Mouse (Mus musculus): Measurements from ENCODE around the gene Tspan17. TPM values are rescaled to one million over a fixed set of nuclear protein-coding genes. Genes with fewer than 3 reads are reported as not detected.
"Not testable (repeated sequence)": the region's sequence is repeated elsewhere in the genome, so short reads cannot be mapped to it uniquely, and the experiment has no call there.

Gene Tspan17
- polyA plus RNA-seq, 1 experiment from 2014 or later, result 13.6 TPM

DNA sequence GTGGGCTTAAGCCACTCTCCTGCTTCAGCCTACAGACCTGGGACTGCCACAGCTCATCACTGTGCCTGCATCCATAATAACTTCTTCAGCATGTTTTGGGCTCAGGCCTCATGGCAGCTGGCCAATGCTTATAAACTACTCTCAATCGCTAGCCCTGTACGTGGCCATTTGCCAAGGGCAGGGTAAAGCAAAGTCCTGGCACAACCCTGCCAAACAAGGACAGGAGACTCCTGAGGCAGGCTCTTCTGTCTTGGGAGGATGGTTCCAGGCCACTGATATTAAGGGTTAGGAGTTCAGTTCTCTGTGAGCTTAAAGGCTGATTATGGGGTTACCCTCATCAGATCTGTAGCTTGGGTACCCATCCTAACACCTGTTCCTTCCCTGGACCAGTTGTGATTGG is 1.6 kb upstream of the Tspan17 start:
- H3K4me3 ChIP-seq (ENCODE audit: low read length); H3K36me3 ChIP-seq (ENCODE audit: control insufficient read depth, insufficient read depth, low read length); H3K4me2 ChIP-seq (ENCODE audit: low read depth, low read length); H3K9me3 ChIP-seq (ENCODE audit: control insufficient read depth, low read length); ATAC-seq; H3K27me3 ChIP-seq (replicated peaks; ENCODE audit: control insufficient read depth, insufficient read depth, low read length); H3K27ac ChIP-seq (ENCODE audit: low read length); H3K4me1 ChIP-seq (ENCODE audit: control insufficient read depth, insufficient read depth, low read length); H3K9ac ChIP-seq (ENCODE audit: low read depth, low read length): not testable (repeated sequence)
- WGBS, result 49% methylated on average over 2 of the region's 2 CpGs

DNA sequence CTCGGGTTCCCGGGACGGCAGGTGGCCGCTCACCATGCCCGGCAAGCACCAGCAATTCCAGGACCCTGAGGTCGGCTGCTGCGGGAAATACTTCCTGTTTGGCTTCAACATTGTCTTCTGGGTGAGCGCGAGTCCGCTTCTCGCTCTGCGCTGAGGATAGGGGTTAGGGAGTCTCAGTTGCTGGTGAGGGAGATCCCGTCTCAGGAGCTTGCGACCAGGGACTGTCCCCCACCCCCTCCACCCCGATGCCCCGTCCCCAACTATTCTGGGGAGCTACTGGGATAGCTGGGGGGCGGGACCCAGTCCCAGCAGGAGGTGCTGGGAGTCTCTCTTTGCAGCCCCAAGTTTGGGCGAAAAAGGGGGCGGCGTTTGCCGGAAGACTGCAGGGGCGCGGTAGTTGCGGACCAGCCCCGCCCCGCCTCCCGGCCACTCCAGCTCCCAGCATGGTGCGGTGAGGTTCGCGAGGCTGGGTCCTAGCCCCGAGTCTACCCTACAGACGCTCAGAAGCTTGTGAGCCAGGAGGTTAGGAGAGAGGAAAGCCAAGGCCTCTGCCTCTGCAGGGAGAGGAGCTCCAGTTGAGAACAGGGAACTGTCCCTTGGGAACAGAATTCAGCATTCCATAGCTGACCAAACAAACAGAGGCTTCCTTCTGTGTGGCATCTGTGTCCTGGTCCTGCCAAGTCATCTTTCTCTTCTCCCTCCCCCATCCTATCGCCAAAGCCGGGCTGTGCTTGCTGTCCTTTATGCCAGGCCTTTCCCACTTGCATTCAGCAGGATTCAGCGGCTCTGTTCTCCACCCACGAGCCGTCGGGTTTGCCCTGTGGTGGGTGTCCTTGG is 602 bp downstream of the Tspan17 start:
- H3K4me3 ChIP-seq (ENCODE audit: low read length), result peak overlapping the region; percentile 66
- peaks cover 6% of the 10 kb centered on the region; the same call in 1 of the 2 replicates for H3K27me3 ChIP-seq (replicated peaks; ENCODE audit: control insufficient read depth, insufficient read depth, low read length)
- peak; percentile 64 for ATAC-seq
- under 1% methylated on average over 38 of the region's 38 CpGs for WGBS
- peak overlapping the region; percentile 99 for H3K4me2 ChIP-seq (ENCODE audit: low read depth, low read length)
- peak overlapping the region; percentile 69 for H3K9ac ChIP-seq (ENCODE audit: low read depth, low read length)
- no peak overlapping the region for H3K27ac ChIP-seq (ENCODE audit: low read length)
- H3K36me3 ChIP-seq (ENCODE audit: control insufficient read depth, insufficient read depth, low read length), result no peaks in the 10 kb centered on the region
- H3K4me1 ChIP-seq (ENCODE audit: control insufficient read depth, insufficient read depth, low read length), result peaks cover 7% of the 10 kb centered on the region
- H3K9me3 ChIP-seq (ENCODE audit: control insufficient read depth, low read length), result no peaks in the 10 kb centered on the region

DNA sequence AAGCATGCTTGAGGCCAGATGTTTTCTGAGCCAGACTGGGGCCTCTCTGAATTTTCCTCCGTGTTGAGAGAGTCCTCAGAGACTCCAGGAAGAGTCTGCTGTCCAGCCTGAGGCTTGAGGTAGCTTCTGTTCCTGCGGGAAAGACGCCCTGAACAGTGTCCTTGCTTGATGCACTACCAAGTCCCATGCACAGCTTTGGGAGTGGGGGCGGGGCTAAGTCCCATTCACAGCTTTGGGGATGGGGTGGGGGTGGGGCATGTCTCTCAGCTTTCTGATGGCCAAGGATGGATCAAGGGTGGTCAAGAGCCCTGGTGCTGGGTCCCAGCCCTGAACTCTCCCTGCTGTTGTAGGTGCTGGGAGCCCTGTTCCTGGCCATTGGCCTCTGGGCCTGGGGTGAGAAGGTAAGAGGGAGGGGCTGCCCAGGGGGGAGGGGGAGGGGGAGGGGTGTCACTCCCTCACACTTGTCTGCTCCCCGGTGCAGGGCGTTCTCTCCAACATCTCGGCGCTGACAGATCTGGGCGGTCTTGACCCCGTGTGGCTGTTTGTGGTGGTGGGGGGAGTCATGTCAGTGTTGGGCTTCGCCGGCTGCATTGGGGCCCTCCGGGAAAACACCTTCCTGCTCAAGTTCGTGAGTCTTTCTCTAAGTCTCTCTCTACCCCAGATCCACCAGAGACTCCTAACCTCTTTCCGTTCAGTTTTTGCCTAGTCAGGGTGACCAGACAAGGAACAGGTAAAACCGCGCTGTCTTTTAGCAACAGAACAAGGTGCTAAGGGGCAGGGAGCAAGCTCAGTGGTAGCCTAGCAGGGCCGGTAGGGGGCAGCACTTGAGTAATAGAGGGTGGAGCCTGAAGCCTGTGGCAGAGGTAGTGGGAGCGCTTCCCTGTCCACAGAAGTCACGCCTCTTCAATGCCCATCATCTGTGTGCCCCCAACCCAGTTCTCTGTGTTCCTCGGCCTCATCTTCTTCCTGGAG is 3.4 kb downstream of the Tspan17 start:
- H3K4me2 ChIP-seq (ENCODE audit: low read depth, low read length), result no peak overlapping the region
- H3K9me3 ChIP-seq (ENCODE audit: control insufficient read depth, low read length), result no peaks in the 10 kb centered on the region
- H3K9ac ChIP-seq (ENCODE audit: low read depth, low read length), result no peak overlapping the region
- H3K27me3 ChIP-seq (replicated peaks; ENCODE audit: control insufficient read depth, insufficient read depth, low read length), result peaks cover 6% of the 10 kb centered on the region; the same call in 1 of the 2 replicates
- H3K36me3 ChIP-seq (ENCODE audit: control insufficient read depth, insufficient read depth, low read length), result no peaks in the 10 kb centered on the region
- ATAC-seq, result no peak
- no peak overlapping the region for H3K27ac ChIP-seq (ENCODE audit: low read length)
- H3K4me1 ChIP-seq (ENCODE audit: control insufficient read depth, insufficient read depth, low read length), result peaks cover 7% of the 10 kb centered on the region
- 22% methylated on average over 21 of the region's 21 CpGs for WGBS
- no peak overlapping the region for H3K4me3 ChIP-seq (ENCODE audit: low read length)

DNA sequence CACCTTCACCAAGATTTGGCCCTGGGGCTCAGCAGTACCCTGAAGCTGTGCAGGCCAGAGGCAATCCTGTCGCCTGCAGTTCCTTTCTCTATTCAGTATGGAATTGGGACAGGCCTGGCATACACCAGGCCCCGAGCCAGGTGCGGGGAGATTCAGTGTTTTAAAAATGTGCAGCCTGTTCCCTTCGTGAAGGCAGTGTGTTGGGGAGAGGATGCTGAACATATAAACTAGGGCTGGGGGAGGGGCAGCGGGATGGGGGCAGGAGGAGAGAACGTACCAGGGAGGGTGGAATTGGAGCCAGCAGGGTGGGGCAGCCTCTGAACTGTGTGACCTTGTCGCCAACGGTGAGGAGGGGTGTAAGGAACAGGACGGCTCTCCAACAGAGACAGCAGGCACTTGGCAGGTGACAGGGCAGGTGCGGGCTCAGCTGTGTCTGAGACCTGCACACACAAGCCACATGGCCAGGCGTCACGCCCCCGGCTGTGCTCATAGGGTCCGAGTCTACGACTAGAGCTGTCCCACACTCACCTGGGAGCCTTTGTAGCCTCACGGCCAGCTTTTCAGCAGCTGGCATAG is 4.9 kb downstream of the Tspan17 start:
- Histone ChIP-seq H3K36me3 (ENCODE audit: control insufficient read depth, insufficient read depth, low read length) (no peaks in the 10 kb centered on the region), H3K27ac (ENCODE audit: low read length) (no peak overlapping the region), H3K4me1 (ENCODE audit: control insufficient read depth, insufficient read depth, low read length) (peaks cover 7% of the 10 kb centered on the region), H3K4me2 (ENCODE audit: low read depth, low read length) (no peak overlapping the region), H3K27me3 (replicated peaks; ENCODE audit: control insufficient read depth, insufficient read depth, low read length) (peaks cover 6% of the 10 kb centered on the region; the same call in 1 of the 2 replicates), H3K4me3 (ENCODE audit: low read length) (no peak overlapping the region), H3K9ac (ENCODE audit: low read depth, low read length) (no peak overlapping the region), H3K9me3 (ENCODE audit: control insufficient read depth, low read length) (no peaks in the 10 kb centered on the region)
- ATAC-seq, result no peak
- 67% methylated on average over 16 of the region's 16 CpGs for WGBS

DNA sequence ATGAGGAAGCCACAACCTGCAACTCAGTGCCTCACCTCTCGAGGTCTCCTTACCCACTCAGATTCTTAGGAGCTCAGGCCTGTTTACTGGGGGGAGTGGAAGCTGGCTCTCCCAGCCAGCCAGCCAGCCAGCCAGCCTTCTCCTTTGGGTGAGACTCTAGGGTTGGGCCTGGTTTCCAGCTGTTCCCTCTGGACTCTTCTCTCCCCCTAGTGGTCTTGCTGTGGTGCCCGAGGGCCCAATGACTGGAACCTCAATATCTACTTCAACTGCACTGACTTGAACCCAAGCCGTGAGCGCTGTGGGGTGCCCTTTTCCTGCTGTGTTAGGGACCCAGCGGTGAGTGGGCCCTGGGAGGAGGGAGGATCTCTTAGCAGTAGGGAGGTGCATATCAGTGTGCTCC is 5.7 kb downstream of the Tspan17 start:
- H3K4me3 ChIP-seq (ENCODE audit: low read length), result no peak overlapping the region
- H3K4me2 ChIP-seq (ENCODE audit: low read depth, low read length), result no peak overlapping the region
- no peak overlapping the region for H3K9ac ChIP-seq (ENCODE audit: low read depth, low read length)
- 42% methylated on average over 5 of the region's 5 CpGs for WGBS
- no peaks in the 10 kb centered on the region for H3K36me3 ChIP-seq (ENCODE audit: control insufficient read depth, insufficient read depth, low read length)
- H3K27ac ChIP-seq (ENCODE audit: low read length), result no peak overlapping the region
- no peak for ATAC-seq
- peaks cover 6% of the 10 kb centered on the region for H3K4me1 ChIP-seq (ENCODE audit: control insufficient read depth, insufficient read depth, low read length)
- H3K27me3 ChIP-seq (replicated peaks; ENCODE audit: control insufficient read depth, insufficient read depth, low read length), result peaks cover 6% of the 10 kb centered on the region; the same call in 1 of the 2 replicates
- H3K9me3 ChIP-seq (ENCODE audit: control insufficient read depth, low read length), result no peaks in the 10 kb centered on the region

DNA sequence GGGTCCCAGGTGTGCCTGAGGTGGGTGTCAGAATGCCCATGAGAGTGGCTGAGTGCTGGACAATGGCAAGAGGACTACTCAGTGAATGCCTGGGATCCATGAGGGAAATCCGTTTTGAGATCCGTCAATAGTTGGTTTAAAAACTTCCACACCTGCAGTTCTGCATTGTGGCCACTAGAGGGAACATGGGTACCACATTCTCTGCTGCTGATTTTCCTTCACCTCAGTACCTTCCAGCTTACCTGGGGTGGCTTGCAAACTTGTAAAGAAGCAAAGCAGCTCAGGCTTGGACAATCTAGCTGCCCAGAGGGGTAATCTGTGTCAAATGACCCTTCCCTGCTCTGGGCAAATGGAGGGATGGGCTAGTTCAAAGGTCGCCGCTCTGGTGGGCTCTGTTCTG is 8.2 kb downstream of the Tspan17 start:
- Histone ChIP-seq H3K4me2 (ENCODE audit: low read depth, low read length) (no peak overlapping the region), H3K4me1 (ENCODE audit: control insufficient read depth, insufficient read depth, low read length) (no peaks in the 10 kb centered on the region), H3K9ac (ENCODE audit: low read depth, low read length) (no peak overlapping the region), H3K27me3 (replicated peaks; ENCODE audit: control insufficient read depth, insufficient read depth, low read length) (no peaks in the 10 kb centered on the region), H3K36me3 (ENCODE audit: control insufficient read depth, insufficient read depth, low read length) (no peaks in the 10 kb centered on the region), H3K9me3 (ENCODE audit: control insufficient read depth, low read length) (no peaks in the 10 kb centered on the region), H3K27ac (ENCODE audit: low read length) (no peak overlapping the region), H3K4me3 (ENCODE audit: low read length) (no peak overlapping the region)
- WGBS, result 37% methylated on average over 4 of the region's 4 CpGs
- ATAC-seq, result no peak

DNA sequence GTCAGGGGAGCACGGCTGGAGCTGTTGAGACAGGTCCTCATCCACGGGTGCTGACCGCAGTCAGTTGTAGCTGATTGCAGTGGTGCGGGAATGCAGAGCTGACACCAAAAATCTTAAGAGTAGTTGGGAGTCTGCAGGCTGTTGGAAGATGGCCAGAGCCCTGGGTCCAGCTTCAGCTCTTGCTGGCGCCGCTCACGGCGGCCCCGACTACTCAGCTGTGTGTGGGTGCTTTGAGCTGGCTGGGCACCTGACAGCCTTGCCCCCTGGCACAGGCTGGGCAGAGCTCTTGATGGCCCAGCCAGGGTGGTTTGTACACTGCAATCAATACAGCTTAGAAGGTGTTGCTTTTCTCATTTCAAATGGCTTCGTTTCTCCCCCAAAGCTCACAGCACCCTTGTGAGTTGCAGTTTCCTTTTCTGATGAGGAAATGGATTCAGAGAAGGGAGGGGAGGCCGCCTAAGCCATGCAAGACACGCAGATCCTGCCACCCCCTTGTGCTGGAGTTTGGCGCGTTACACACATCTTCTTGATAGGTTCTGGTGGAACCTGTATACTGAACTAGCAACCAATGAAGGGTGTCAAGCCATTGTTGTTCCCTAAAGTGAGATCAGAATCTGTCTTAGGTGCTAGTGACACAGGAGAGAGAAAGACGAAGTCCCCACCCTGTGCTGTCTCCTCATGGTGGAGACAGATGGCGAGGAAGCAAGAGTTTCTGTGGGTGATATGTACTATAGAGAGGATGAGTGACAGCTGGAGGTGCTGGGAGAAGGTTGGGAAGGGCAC is 8.9 kb downstream of the Tspan17 start:
- Histone ChIP-seq H3K27ac (ENCODE audit: low read length) (no peak overlapping the region), H3K4me2 (ENCODE audit: low read depth, low read length) (no peak overlapping the region), H3K9ac (ENCODE audit: low read depth, low read length) (no peak overlapping the region), H3K36me3 (ENCODE audit: control insufficient read depth, insufficient read depth, low read length) (no peaks in the 10 kb centered on the region), H3K4me3 (ENCODE audit: low read length) (no peak overlapping the region), H3K9me3 (ENCODE audit: control insufficient read depth, low read length) (0 out of 2 replicates have a peak, but pooled peaks cover 3% of the 10 kb centered on the region), H3K4me1 (ENCODE audit: control insufficient read depth, insufficient read depth, low read length) (no peaks in the 10 kb centered on the region), H3K27me3 (replicated peaks; ENCODE audit: control insufficient read depth, insufficient read depth, low read length) (no peaks in the 10 kb centered on the region)
- WGBS, result 76% methylated on average over 16 of the region's 16 CpGs
- ATAC-seq, result no peak

DNA sequence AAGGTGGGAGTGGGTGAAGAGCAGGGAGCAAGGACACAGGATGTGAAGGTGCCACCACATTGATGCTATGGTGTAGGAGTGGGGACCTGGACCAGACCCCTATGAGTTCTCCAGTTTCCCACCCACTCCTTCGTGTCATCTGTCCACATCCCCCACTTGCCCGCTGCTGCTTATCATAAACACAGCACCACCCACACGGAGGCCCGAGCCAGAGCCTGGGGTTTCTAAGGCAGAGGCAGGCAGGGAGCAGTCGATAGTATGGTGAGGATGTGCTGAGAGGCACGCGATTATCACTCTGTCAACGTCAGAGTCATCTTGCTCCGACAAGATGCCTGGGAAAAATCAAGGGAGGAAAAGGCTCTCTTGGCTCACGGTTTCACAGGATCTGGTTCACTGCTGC is 9.6 kb downstream of the Tspan17 start:
- Histone ChIP-seq H3K4me3 (ENCODE audit: low read length) (no peak overlapping the region), H3K27ac (ENCODE audit: low read length) (no peak overlapping the region), H3K36me3 (ENCODE audit: control insufficient read depth, insufficient read depth, low read length) (no peaks in the 10 kb centered on the region), H3K9me3 (ENCODE audit: control insufficient read depth, low read length) (0 out of 2 replicates have a peak, but pooled peaks cover 3% of the 10 kb centered on the region), H3K4me1 (ENCODE audit: control insufficient read depth, insufficient read depth, low read length) (no peaks in the 10 kb centered on the region), H3K9ac (ENCODE audit: low read depth, low read length) (no peak overlapping the region), H3K27me3 (replicated peaks; ENCODE audit: control insufficient read depth, insufficient read depth, low read length) (no peaks in the 10 kb centered on the region), H3K4me2 (ENCODE audit: low read depth, low read length) (no peak overlapping the region)
- ATAC-seq, result no peak
- 70% methylated on average over 10 of the region's 10 CpGs for WGBS

All from intestine, embryonic 16.5 days (tissue).